Mouse (Mus musculus) liver, embryonic 11.5 days (tissue): ENCODE data around the gene Olfml2a. TPM values are rescaled to one million over a fixed set of nuclear protein-coding genes. Genes with fewer than 3 reads are reported as not detected.
"Not testable (repeated sequence)": the region's sequence is repeated elsewhere in the genome, so short reads cannot be mapped to it uniquely, and the experiment has no call there.

Source experiments
- ATAC-seq: fragments of 200-750 bp; cut with Nextera tagmentation; replicated peaks from 2 replicates; pipeline ENCODE4 v1.8.0; 2017; ENCODE audit warnings: moderate number of reproducible peaks, mild to moderate bottlenecking, moderate TSS enrichment, moderate library complexity; ENCODE audit not compliant: low FRiP score
- DNase-seq: peaks from one replicate; pipeline ENCODE4 v3.0.0-alpha.2; 2017; ENCODE audit warnings: low spot score
- H3K27ac ChIP-seq: fragments of 300-500 bp; sonication (generic); 2 replicates; pipeline ENCODE4 v1.5.1; 2014; ENCODE audit warnings: mild to moderate bottlenecking, low read depth, low read length, control low read depth
- H3K27me3 ChIP-seq: fragments of 300-500 bp; sonication (generic); replicated peaks from 2 replicates; pipeline ENCODE4 v1.6.1; 2014; ENCODE audit warnings: low read length, mixed read lengths; ENCODE audit not compliant: control insufficient read depth, insufficient read depth
- H3K36me3 ChIP-seq: fragments of 300-500 bp; sonication (generic); 2 replicates; pipeline ENCODE4 v1.6.1; 2014; ENCODE audit warnings: mild to moderate bottlenecking, low read length, moderate library complexity, mixed read lengths; ENCODE audit not compliant: control insufficient read depth, insufficient read depth
- H3K4me1 ChIP-seq: fragments of 300-500 bp; sonication (generic); replicated peaks from 2 replicates; pipeline ENCODE4 v1.6.1; 2014; ENCODE audit warnings: low read length, mixed read lengths; ENCODE audit not compliant: control insufficient read depth, insufficient read depth
- H3K4me2 ChIP-seq: fragments of 300-500 bp; sonication (generic); 2 replicates; pipeline ENCODE4 v1.6.1; 2014; ENCODE audit warnings: mild to moderate bottlenecking, control low read depth, moderate library complexity
- H3K4me3 ChIP-seq: fragments of 300-500 bp; sonication (generic); 2 replicates; pipeline ENCODE4 v1.5.1; 2014; ENCODE audit warnings: low read depth, low read length, control low read depth
- H3K9ac ChIP-seq: fragments of 300-500 bp; sonication (generic); 2 replicates; pipeline ENCODE4 v1.6.1; 2014; ENCODE audit warnings: low read depth, low read length, control low read depth
- H3K9me3 ChIP-seq: fragments of 300-500 bp; sonication (generic); 2 replicates; pipeline ENCODE4 v1.6.1; 2016; ENCODE audit warnings: low read length, inconsistent platforms, mixed read lengths; ENCODE audit not compliant: control insufficient read depth
- WGBS: fragments of 180-500 bp; shearing (Covaris S2); extraction: QIAGEN DNeasy Blood & Tissue Kit; methylation state at CpG from one replicate; pipeline ENCODE4 v1.1.7; 2014; 5-methylcytosine and 5-hydroxymethylcytosine counted together
- polyA plus RNA-seq: library from polyadenylated mRNA; unstranded; fragments of >200 nt; fragmentation: Nextera tagmentation; extraction: Ambion mirVana; gene quantifications from 2 replicates; pipeline ENCODE4 v1.2.1, GENCODE M21; 2014

Olfml2a gene
- polyA plus RNA-seq, 1 experiment from 2014 or later = 0.75 TPM

DNA sequence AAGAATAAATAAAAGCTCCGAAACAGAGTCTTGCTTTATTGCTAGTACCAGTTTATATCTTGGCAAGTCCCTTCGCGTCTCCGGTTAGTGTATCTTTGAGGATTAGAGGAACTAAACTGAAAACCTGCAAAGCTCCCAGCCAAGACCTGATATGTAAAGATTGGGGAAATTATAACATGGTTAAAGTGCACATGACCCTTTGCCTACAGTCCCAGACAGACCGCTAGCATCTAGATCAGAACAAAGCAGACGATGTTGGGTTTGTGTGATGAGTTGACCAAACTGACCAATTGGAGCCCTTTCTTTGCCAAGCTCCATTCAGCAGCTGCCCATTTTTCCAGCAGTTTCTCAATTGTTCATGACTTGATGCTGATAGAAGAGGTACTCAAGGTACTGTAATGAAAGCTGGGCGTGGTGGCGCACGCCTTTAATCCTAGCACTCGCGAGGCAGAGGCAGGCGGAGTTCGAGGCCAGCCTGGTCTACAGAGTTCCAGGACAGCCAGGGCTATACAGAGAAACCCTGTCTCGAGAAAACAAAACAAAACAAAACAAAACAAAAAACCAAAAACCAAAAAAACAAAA, 74.5 kb downstream of the Olfml2a start:
- H3K4me2 ChIP-seq = peak overlapping the region; percentile 67
- H3K27ac ChIP-seq = no peak overlapping the region
- no peaks in the 10 kb centered on the region for H3K9me3 ChIP-seq
- ATAC-seq (no peak), DNase-seq (no peak)
- 79% methylated on average over 14 of the region's 14 CpGs for WGBS
- no peaks in the 10 kb centered on the region for H3K27me3 ChIP-seq
- peak overlapping the region; percentile 79 for H3K4me3 ChIP-seq
- H3K4me1 ChIP-seq = peaks cover 47% of the 10 kb centered on the region
- H3K36me3 ChIP-seq = peaks cover 26% of the 10 kb centered on the region
- no peak overlapping the region for H3K9ac ChIP-seq

DNA sequence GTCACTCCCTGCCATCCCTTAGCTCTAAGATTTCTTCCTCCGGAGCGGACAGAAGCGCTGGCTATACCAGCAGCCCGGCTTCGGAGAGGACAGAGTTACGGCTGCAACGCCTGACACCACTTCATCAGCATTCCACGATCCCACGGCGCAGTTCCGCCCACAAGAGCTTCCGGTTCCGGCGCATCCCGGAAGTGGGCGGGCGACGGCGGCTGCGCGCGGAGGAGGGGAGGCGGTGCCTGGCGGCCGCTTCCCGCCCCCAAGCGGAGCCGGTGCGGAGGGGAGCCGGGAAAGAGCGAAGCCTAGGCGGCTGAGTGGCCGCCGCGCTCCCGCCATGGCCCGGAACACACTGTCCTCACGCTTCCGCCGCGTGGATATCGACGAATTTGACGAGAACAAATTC, 76.1 kb downstream of the Olfml2a start:
- peak overlapping the region; percentile 67 for H3K4me2 ChIP-seq
- H3K9ac ChIP-seq = peak overlapping the region; percentile 92
- peak overlapping the region; percentile 97 for H3K27ac ChIP-seq
- no peaks in the 10 kb centered on the region for H3K9me3 ChIP-seq
- no peaks in the 10 kb centered on the region for H3K27me3 ChIP-seq
- peaks cover 12% of the 10 kb centered on the region for H3K36me3 ChIP-seq
- ATAC-seq (peak; percentile 83), DNase-seq (peak; percentile 95)
- H3K4me3 ChIP-seq = peak overlapping the region; percentile 87
- WGBS = under 1% methylated on average over 44 of the region's 44 CpGs
- H3K4me1 ChIP-seq = peaks cover 36% of the 10 kb centered on the region

GRCm38 (mm10) chr2:39008350-39008851, 76.6 kb downstream of the Olfml2a start:
- peaks cover 32% of the 10 kb centered on the region for H3K4me1 ChIP-seq
- under 1% methylated on average over 25 of the region's 25 CpGs for WGBS
- peak overlapping the region; percentile 87 for H3K4me3 ChIP-seq

GRCm38 (mm10) chr2:39008954-39009365, 77.2 kb downstream of the Olfml2a start:
- WGBS = 20% methylated on average over 3 of the region's 3 CpGs
- Histone ChIP-seq H3K9me3 (no peaks in the 10 kb centered on the region), H3K9ac (peak overlapping the region; percentile 92), H3K27me3 (no peaks in the 10 kb centered on the region), H3K27ac (peak overlapping the region; percentile 97), H3K4me2 (peak overlapping the region; percentile 67), H3K36me3 (peaks cover 6% of the 10 kb centered on the region), H3K4me1 (peaks cover 26% of the 10 kb centered on the region), H3K4me3 (peak overlapping the region; percentile 87)
- ATAC-seq (no peak), DNase-seq (no peak)

More at GRCm38 (mm10) chr2:39008350-39008851, 76.6 kb downstream of the Olfml2a start:
- Histone ChIP-seq H3K27ac (peak overlapping the region; percentile 97), H3K9ac (peak overlapping the region; percentile 92), H3K36me3 (peaks cover 7% of the 10 kb centered on the region), H3K27me3 (no peaks in the 10 kb centered on the region), H3K4me2 (peak overlapping the region; percentile 67), H3K9me3 (no peaks in the 10 kb centered on the region)
- DNase-seq = no peak
- peak; percentile 22 for ATAC-seq

DNA sequence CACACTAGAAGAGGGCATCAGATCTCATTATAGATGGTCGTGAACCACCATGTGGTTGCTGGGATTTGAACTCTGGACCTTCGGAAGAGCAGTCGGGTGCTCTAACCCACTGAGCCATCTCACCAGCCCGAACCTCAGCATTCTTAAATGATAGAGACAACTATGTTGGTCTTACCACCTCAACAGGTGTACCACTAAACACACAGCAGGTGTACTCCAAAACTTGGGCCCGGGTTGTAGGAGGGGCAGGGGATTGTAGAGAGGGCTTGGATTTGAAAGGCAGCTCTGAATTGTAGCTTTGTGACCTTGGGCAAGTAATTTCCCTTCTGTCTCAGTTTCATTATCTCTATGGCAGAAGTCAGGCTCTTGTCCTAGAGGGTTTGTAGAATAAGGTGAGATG, 78.4 kb downstream of the Olfml2a start:
- not testable (repeated sequence) for H3K9me3 ChIP-seq, H3K27me3 ChIP-seq, H3K4me2 ChIP-seq, ATAC-seq, H3K4me3 ChIP-seq, H3K27ac ChIP-seq, H3K9ac ChIP-seq, DNase-seq
- 83% methylated on average over 5 of the region's 5 CpGs for WGBS
- H3K4me1 ChIP-seq = peaks cover 26% of the 10 kb centered on the region
- peaks cover 13% of the 10 kb centered on the region for H3K36me3 ChIP-seq

DNA sequence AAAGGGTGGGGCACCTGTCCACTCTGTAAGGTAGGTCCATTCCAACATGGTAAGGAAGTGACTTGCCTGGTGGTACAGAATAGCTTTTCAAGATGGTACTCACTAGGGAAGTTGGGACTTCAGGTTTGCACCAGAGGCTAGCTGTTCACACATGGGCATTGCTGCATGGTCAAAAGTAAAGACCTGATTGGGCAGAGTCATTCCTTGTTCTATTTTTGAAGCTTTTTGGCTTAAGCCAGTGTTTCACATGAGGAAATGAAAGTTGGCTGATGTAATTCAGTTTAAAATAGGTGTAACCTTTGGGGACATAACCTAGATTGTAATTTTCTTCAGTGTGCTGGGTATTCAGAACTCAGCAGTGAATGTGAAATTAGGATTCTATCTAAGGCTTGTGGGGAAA, 79.5 kb downstream of the Olfml2a start:
- Histone ChIP-seq H3K9ac (no peak overlapping the region), H3K27ac (no peak overlapping the region), H3K4me3 (no peak overlapping the region), H3K4me1 (peaks cover 20% of the 10 kb centered on the region), H3K4me2 (no peak overlapping the region), H3K27me3 (no peaks in the 10 kb centered on the region), H3K36me3 (peaks cover 17% of the 10 kb centered on the region), H3K9me3 (no peaks in the 10 kb centered on the region)
- no peak for ATAC-seq
- DNase-seq = no peak

DNA sequence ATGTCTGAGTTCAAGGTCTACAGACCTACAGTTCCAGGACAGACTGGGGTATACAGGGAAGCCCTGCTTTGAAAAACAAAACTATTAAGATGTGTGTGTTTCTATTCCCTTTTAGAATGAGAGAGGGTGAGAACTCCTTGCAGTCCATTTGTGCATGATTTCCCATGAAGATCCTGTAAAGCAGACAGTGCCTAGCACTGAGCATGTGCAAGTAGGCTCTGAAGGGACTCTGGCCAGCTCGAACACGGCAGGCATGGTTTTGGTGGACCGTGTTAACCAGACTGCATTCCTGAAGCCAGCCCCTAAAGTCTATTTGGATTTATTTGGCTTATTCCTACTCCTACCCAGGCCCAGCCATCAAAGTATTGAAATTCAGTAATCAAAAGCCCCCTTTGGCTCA, 80.2 kb downstream of the Olfml2a start:
- no peak overlapping the region for H3K27ac ChIP-seq
- ATAC-seq (no peak), DNase-seq (no peak)
- H3K9ac ChIP-seq = no peak overlapping the region
- H3K4me3 ChIP-seq = no peak overlapping the region
- WGBS = 89% methylated on average over 3 of the region's 3 CpGs
- H3K4me2 ChIP-seq = no peak overlapping the region
- no peaks in the 10 kb centered on the region for H3K9me3 ChIP-seq
- no peaks in the 10 kb centered on the region for H3K27me3 ChIP-seq
- H3K36me3 ChIP-seq = peaks cover 21% of the 10 kb centered on the region
- H3K4me1 ChIP-seq = peaks cover 15% of the 10 kb centered on the region

DNA sequence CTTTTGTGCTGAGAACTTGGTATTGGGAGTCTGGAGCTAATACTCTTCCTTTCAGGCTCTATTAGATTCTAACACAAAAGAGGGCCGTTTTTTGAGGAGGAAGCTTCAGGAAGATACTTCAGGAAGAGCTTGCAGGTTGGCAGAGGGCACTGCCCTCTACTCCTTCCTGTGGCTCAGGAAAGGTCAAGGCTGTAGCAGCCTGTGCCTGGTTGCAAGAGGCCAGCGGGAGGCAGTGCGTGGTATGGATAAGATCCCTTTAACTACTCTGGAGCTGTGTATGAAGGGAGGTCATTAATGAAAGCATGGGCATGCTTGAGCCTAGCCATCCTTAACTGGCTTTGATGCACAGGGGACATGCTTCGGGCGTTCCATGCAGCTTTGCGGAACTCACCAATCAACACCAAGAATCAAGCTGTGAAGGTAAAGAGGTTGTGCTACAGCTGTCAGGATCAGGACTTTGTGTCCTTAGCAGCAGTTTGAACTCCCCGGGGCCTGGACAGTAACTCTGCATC, 81.0 kb downstream of the Olfml2a start:
- H3K9me3 ChIP-seq = no peaks in the 10 kb centered on the region
- H3K4me3 ChIP-seq = no peak overlapping the region
- H3K4me2 ChIP-seq = no peak overlapping the region
- 80% methylated on average over 7 of the region's 7 CpGs for WGBS
- no peak overlapping the region for H3K27ac ChIP-seq
- no peak overlapping the region for H3K9ac ChIP-seq
- ATAC-seq (no peak), DNase-seq (no peak)
- H3K36me3 ChIP-seq = peaks cover 23% of the 10 kb centered on the region
- H3K4me1 ChIP-seq = peaks cover 10% of the 10 kb centered on the region
- H3K27me3 ChIP-seq = no peaks in the 10 kb centered on the region
